Mouse (Mus musculus) neural tube, embryonic 11.5 days (tissue): ENCODE data around the gene Fam107b. TPM values are rescaled to one million over a fixed set of nuclear protein-coding genes. Genes with fewer than 3 reads are reported as not detected.

Source experiments
- ATAC-seq: fragments of 200-750 bp; cut with Nextera tagmentation; 2 replicates; pipeline ENCODE4 v1.8.0; 2017; ENCODE audit warnings: moderate number of reproducible peaks, mild to moderate bottlenecking, moderate TSS enrichment, moderate library complexity; ENCODE audit not compliant: insufficient read depth, low FRiP score, low TSS enrichment
- DNase-seq: peaks from one replicate; pipeline ENCODE4 v3.0.0-alpha.2; 2015; ENCODE audit warnings: low spot score
- H3K27ac ChIP-seq: fragments of 300-500 bp; sonication (generic); 2 replicates; pipeline ENCODE4 v1.5.1; 2014; ENCODE audit warnings: low read depth, mild to moderate bottlenecking, low read length
- H3K27me3 ChIP-seq: fragments of 300-500 bp; sonication (generic); 2 replicates; pipeline ENCODE4 v1.6.1; 2014; ENCODE audit warnings: mild to moderate bottlenecking, low read length, mixed read lengths; ENCODE audit not compliant: control insufficient read depth, insufficient read depth
- H3K36me3 ChIP-seq: fragments of 300-500 bp; sonication (generic); 2 replicates; pipeline ENCODE4 v1.6.1; 2014; ENCODE audit warnings: mild to moderate bottlenecking, low read length, moderate library complexity, mixed read lengths; ENCODE audit not compliant: control insufficient read depth, insufficient read depth
- H3K4me1 ChIP-seq: fragments of 300-500 bp; sonication (generic); 2 replicates; pipeline ENCODE4 v1.6.1; 2014; ENCODE audit warnings: low read length, mixed read lengths; ENCODE audit not compliant: control insufficient read depth, insufficient read depth
- H3K4me2 ChIP-seq: fragments of 300-500 bp; sonication (generic); 2 replicates; pipeline ENCODE4 v1.6.1; 2014; ENCODE audit warnings: low read depth, mild to moderate bottlenecking, moderate library complexity
- H3K4me3 ChIP-seq: fragments of 300-500 bp; sonication (generic); 2 replicates; pipeline ENCODE4 v1.5.1; 2014; ENCODE audit warnings: low read depth, low read length
- H3K9ac ChIP-seq: fragments of 300-500 bp; sonication (generic); 2 replicates; pipeline ENCODE4 v1.6.1; 2014; ENCODE audit warnings: mild to moderate bottlenecking, low read length
- H3K9me3 ChIP-seq: fragments of 300-500 bp; sonication (generic); 2 replicates; pipeline ENCODE4 v1.6.1; 2016; ENCODE audit warnings: low read length; ENCODE audit not compliant: control insufficient read depth
- WGBS: fragments of 180-500 bp; shearing (Covaris S2); extraction: QIAGEN DNeasy Blood & Tissue Kit; methylation state at CpG from one replicate; pipeline ENCODE4 v1.1.7; 2014; 5-methylcytosine and 5-hydroxymethylcytosine counted together
- polyA plus RNA-seq: library from polyadenylated mRNA; unstranded; fragments of >200 nt; fragmentation: Nextera tagmentation; extraction: Ambion mirVana; gene quantifications from 2 replicates; pipeline ENCODE4 v1.2.1, GENCODE M21; 2014

The Fam107b gene
- 64.4 TPM in 2 replicates for polyA plus RNA-seq

DNA sequence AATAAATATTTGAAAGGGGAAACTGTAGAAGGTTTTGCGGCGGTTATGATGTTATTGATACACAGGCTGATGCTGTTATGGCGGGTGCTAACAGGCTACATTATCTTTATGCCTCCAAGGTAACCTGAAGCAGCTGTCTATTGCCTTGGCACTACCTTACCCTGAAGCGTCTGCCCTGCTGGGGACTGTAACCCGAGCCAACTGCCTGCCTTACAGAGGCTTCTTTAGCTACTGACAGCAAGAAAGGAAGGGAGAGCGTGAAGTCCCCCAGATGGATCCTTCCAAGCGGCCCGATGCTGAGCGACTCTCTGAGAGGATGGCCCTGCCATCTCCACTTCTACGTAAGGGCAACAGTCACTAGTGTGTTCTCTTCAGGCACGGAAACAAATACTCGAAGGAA is at the start of gene Fam107b:
Fam107b (plus strand) TSS at position 303 of the 400 bp plus-strand sequence.
- WGBS: 70% methylated on average over 12 of the region's 12 CpGs
- DNase-seq: no peak
- no peaks in the 10 kb centered on the region for H3K27me3 ChIP-seq
- no peak within 1 kb of the TSS for H3K4me2 ChIP-seq
- no peak within 1 kb of the TSS for H3K4me3 ChIP-seq
- H3K4me1 ChIP-seq: no peaks in the 10 kb centered on the region
- H3K9ac ChIP-seq: no peak within 1 kb of the TSS
- H3K9me3 ChIP-seq: no peaks in the 10 kb centered on the region
- H3K36me3 ChIP-seq: no peaks in the 10 kb centered on the region
- H3K27ac ChIP-seq: no peak within 1 kb of the TSS
- ATAC-seq: no peak

DNA sequence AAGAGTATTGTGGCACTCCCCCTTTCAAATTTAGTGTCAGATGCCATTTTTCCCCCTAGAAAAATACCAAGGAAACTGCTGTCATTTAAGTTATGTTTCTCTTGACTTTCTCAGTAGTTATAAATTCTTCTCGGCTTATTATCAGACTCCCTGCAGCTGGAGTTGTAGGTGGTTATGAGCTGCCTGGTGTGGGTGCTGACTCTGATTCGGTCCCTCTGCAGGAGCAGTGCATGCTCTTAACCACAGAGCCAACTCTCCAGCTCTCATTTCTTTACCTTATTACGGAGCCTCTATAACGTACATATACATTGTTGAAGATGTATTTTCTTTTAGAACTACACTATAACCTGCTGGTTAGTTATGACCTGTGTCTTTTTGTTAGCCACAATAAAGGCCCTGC is 47.7 kb upstream of the Fam107b start:
- ATAC-seq (no peak), DNase-seq (no peak)
- H3K9me3 ChIP-seq: no peaks in the 10 kb centered on the region
- no peaks in the 10 kb centered on the region for H3K36me3 ChIP-seq
- H3K4me2 ChIP-seq: no peak overlapping the region
- no peaks in the 10 kb centered on the region for H3K4me1 ChIP-seq
- 89% methylated on average over 4 of the region's 4 CpGs for WGBS
- no peak overlapping the region for H3K27ac ChIP-seq
- H3K4me3 ChIP-seq: no peak overlapping the region
- no peak overlapping the region for H3K9ac ChIP-seq
- H3K27me3 ChIP-seq: no peaks in the 10 kb centered on the region

DNA sequence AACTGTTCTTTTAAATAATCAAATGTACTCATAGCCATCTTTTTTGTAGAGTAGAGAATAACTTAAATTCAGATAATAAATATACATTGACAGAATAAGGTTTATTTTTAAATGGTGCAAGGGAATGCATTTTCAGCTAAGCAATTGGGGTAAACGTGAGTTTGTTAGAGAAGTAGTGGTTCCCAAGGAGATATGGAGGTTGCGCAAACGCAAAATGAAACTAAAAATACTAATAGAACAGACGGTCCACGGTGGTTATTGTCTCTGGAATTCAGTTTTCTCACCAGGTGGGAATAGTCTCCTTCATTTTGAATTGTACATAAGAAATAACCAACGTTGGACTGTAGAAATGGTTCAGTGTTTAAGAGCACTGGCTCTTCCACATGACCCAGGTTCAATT is 44.0 kb upstream of the Fam107b start:
- Histone ChIP-seq H3K9ac (no peak overlapping the region), H3K4me3 (no peak overlapping the region), H3K9me3 (no peaks in the 10 kb centered on the region), H3K36me3 (no peaks in the 10 kb centered on the region), H3K27ac (no peak overlapping the region), H3K27me3 (no peaks in the 10 kb centered on the region), H3K4me2 (no peak overlapping the region), H3K4me1 (no peaks in the 10 kb centered on the region)
- 81% methylated on average over 6 of the region's 6 CpGs for WGBS
- ATAC-seq (no peak), DNase-seq (no peak)

DNA sequence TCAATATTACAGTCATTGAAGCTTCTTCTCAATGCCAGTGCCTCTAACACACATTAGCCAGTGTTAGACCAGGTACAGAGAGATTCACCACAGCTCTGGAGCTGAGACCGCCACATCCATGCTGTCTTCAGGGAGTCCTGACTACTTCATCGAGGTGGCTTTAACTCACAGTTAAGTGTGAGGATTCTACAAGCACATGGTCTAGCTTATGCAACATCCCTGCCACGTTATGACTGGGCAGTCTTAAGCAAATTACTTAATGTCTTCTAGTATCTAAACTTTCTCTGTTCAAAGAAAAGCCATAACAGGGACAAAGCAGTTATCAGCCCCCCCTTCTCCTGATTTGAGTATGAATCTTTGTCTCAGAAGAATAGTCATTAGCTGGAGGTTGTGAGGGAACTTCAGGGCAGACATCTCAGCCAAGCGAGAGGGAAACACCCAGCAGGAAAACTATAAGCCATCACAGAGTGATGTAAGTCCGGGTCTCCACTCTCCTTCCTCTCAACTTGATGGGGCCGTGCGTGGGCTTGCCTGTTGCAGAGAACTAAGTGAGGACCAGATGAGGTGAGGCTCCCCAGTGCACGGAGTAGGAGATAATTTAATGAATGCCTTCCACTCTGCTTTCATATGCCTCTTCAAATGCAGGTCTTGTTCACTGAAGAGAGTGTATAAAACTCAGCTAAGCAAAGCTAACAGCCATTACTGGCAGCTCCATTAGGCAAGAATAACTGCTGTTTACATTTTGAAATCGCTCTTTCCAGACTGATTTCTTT is 28.8 kb upstream of the Fam107b start:
- Histone ChIP-seq H3K36me3 (no peaks in the 10 kb centered on the region), H3K4me1 (no peaks in the 10 kb centered on the region), H3K4me3 (no peak overlapping the region), H3K4me2 (no peak overlapping the region), H3K9ac (no peak overlapping the region), H3K27ac (no peak overlapping the region), H3K9me3 (no peaks in the 10 kb centered on the region), H3K27me3 (no peaks in the 10 kb centered on the region)
- ATAC-seq (no peak), DNase-seq (no peak)
- 69% methylated on average over 9 of the region's 9 CpGs for WGBS

GRCm38 (mm10) chr2:3546055-3546454 is 24.2 kb upstream of the Fam107b start:
- H3K36me3 ChIP-seq: no peaks in the 10 kb centered on the region
- H3K4me2 ChIP-seq: no peak overlapping the region
- no peak for DNase-seq
- no peaks in the 10 kb centered on the region for H3K9me3 ChIP-seq
- no peak overlapping the region for H3K27ac ChIP-seq
- H3K4me3 ChIP-seq: no peak overlapping the region
- no peaks in the 10 kb centered on the region for H3K27me3 ChIP-seq
- ATAC-seq: no peak
- 67% methylated on average over 2 of the region's 2 CpGs for WGBS
- no peak overlapping the region for H3K9ac ChIP-seq
- H3K4me1 ChIP-seq: no peaks in the 10 kb centered on the region

DNA sequence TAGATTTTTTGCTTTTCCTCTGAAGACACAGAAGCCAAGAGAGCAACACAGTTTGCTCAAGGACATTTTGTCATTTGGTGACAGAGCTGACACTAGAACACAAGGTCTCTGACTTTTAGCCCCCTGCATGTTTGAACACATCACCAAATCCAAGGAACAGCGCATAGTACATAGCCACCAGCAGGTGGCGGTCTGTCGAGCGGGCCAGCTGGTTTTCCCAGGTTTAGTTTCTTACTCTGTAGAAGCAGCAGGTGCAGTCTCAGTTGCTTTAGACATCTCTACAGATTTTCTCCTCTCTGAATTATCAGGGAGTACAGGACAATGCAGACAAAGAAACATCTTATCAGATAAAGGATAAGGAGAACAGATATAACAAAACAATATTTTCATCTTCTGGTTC is 23.7 kb upstream of the Fam107b start:
- Histone ChIP-seq H3K9me3 (no peaks in the 10 kb centered on the region), H3K4me3 (no peak overlapping the region), H3K27me3 (no peaks in the 10 kb centered on the region), H3K4me1 (no peaks in the 10 kb centered on the region), H3K4me2 (no peak overlapping the region), H3K36me3 (no peaks in the 10 kb centered on the region), H3K9ac (no peak overlapping the region), H3K27ac (no peak overlapping the region)
- ATAC-seq (no peak), DNase-seq (peak; percentile 70)
- 3% methylated on average over 4 of the region's 4 CpGs for WGBS

- H3K4me1 ChIP-seq: no peaks in the 10 kb centered on the region
- ATAC-seq: no peak
- no peak for DNase-seq
- 90% methylated on average over 11 of the region's 11 CpGs for WGBS
- H3K27ac ChIP-seq: no peak overlapping the region
- H3K27me3 ChIP-seq: no peaks in the 10 kb centered on the region
- no peak overlapping the region for H3K4me3 ChIP-seq
- no peaks in the 10 kb centered on the region for H3K36me3 ChIP-seq
- H3K9me3 ChIP-seq: no peaks in the 10 kb centered on the region
- no peak overlapping the region for H3K4me2 ChIP-seq
- H3K9ac ChIP-seq: no peak overlapping the region
Measured at GRCm38 (mm10) chr2:3570606-3571005, 318 bp downstream of the Fam107b start.

DNA sequence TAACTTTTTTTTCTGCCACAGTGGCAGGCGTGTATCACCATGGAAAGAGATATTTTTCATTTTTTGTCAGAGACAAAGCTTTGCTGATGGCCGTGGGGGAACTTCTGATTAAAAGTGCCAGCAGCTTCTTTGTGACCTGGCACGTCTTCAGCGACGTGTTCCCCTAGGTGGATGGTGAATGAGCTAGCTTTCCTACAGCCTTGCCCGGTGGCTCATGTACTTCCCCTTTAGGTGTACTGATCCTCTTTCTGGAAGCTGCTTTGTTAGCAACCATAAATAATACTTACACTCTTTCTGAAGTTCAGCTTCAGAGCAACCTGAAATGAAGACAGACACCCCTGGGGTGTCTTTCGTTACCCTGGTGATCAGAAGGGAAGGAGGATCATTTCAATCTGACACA is 3.6 kb downstream of the Fam107b start:
- 86% methylated on average over 7 of the region's 7 CpGs for WGBS
- no peak overlapping the region for H3K9ac ChIP-seq

GRCm38 (mm10) chr2:3575140-3575539 is 4.9 kb downstream of the Fam107b start:
- WGBS: 92% methylated on average over 1 of the region's 1 CpGs
- no peaks in the 10 kb centered on the region for H3K27me3 ChIP-seq
- no peaks in the 10 kb centered on the region for H3K4me1 ChIP-seq
- no peak overlapping the region for H3K4me3 ChIP-seq
- H3K4me2 ChIP-seq: no peak overlapping the region
- H3K36me3 ChIP-seq: no peaks in the 10 kb centered on the region
- ATAC-seq (no peak), DNase-seq (no peak)
- H3K27ac ChIP-seq: no peak overlapping the region
- no peak overlapping the region for H3K9ac ChIP-seq
- no peaks in the 10 kb centered on the region for H3K9me3 ChIP-seq

More for the DNA sequence above, 3.6 kb downstream of the Fam107b start:
- no peaks in the 10 kb centered on the region for H3K4me1 ChIP-seq
- no peaks in the 10 kb centered on the region for H3K27me3 ChIP-seq
- ATAC-seq (no peak), DNase-seq (no peak)
- H3K4me3 ChIP-seq: no peak overlapping the region
- no peaks in the 10 kb centered on the region for H3K9me3 ChIP-seq
- H3K4me2 ChIP-seq: no peak overlapping the region
- no peak overlapping the region for H3K27ac ChIP-seq
- no peaks in the 10 kb centered on the region for H3K36me3 ChIP-seq
